Mouse (Mus musculus): ENCODE measurements at regions not wholly inside any gene's neighbourhood (a gene's known extent, or its start where the extent isn't known, plus 50 kb on each side); places are given as distances from the start of the nearest gene placed in this dataset.
"Not testable (repeated sequence)": the region's sequence is repeated elsewhere in the genome, so short reads cannot be mapped to it uniquely, and the experiment has no call there.

- no peaks in the 10 kb centered on the region for H3K4me1 ChIP-seq (ENCODE audit: control insufficient read depth, insufficient read depth, low read length)
- DNase-seq (ENCODE audit: low spot score, missing footprints), result peak; percentile 69
- H3K27ac ChIP-seq (ENCODE audit: low read depth, low read length), result no peak overlapping the region
- H3K9ac ChIP-seq (ENCODE audit: low read length), result no peak overlapping the region
- WGBS, result 67% methylated on average over 2 of the region's 2 CpGs
- H3K4me3 ChIP-seq (ENCODE audit: low read depth, low read length), result no peak overlapping the region
- no peaks in the 10 kb centered on the region for H3K27me3 ChIP-seq (ENCODE audit: control insufficient read depth, insufficient read depth, low read length)
- H3K9me3 ChIP-seq (ENCODE audit: control insufficient read depth, low read length), result no peaks in the 10 kb centered on the region
- H3K4me2 ChIP-seq, result no peak overlapping the region
- no peak for ATAC-seq (ENCODE audit: low FRiP score)
- no peaks in the 10 kb centered on the region for H3K36me3 ChIP-seq (ENCODE audit: control insufficient read depth, insufficient read depth, low read length)
These were observed 922.9 kb upstream of the Ppp6c start for GRCm38 (mm10) chr2:40149186-40149585.

GRCm38 (mm10) chr2:40127615-40128014 is 901.4 kb upstream of the Ppp6c start:
- not testable (repeated sequence) for H3K27ac ChIP-seq (ENCODE audit: low read depth, low read length); H3K36me3 ChIP-seq (ENCODE audit: control insufficient read depth, insufficient read depth, low read length); ATAC-seq (ENCODE audit: low FRiP score); H3K9me3 ChIP-seq (ENCODE audit: control insufficient read depth, low read length); H3K9ac ChIP-seq (ENCODE audit: low read length); H3K4me2 ChIP-seq; H3K4me1 ChIP-seq (ENCODE audit: control insufficient read depth, insufficient read depth, low read length); H3K27me3 ChIP-seq (ENCODE audit: control insufficient read depth, insufficient read depth, low read length); H3K4me3 ChIP-seq (ENCODE audit: low read depth, low read length)
- 92% methylated on average over 14 of the region's 14 CpGs for WGBS
- DNase-seq (ENCODE audit: low spot score, missing footprints), result peak; percentile 21

GRCm38 (mm10) chr2:40119176-40119575 is 892.9 kb upstream of the Ppp6c start:
- no peak for ATAC-seq (ENCODE audit: low FRiP score)
- no peaks in the 10 kb centered on the region for H3K27me3 ChIP-seq (ENCODE audit: control insufficient read depth, insufficient read depth, low read length)
- no peaks in the 10 kb centered on the region for H3K9me3 ChIP-seq (ENCODE audit: control insufficient read depth, low read length)
- no peaks in the 10 kb centered on the region for H3K36me3 ChIP-seq (ENCODE audit: control insufficient read depth, insufficient read depth, low read length)
- no peak for DNase-seq (ENCODE audit: low spot score, missing footprints)
- H3K4me3 ChIP-seq (ENCODE audit: low read depth, low read length), result no peak overlapping the region
- H3K4me1 ChIP-seq (ENCODE audit: control insufficient read depth, insufficient read depth, low read length), result no peaks in the 10 kb centered on the region
- no peak overlapping the region for H3K9ac ChIP-seq (ENCODE audit: low read length)
- no peak overlapping the region for H3K4me2 ChIP-seq
- no peak overlapping the region for H3K27ac ChIP-seq (ENCODE audit: low read depth, low read length)
- WGBS, result 90% methylated on average over 10 of the region's 10 CpGs

GRCm38 (mm10) chr2:40114435-40114834 is 888.2 kb upstream of the Ppp6c start:
- Histone ChIP-seq H3K27ac (ENCODE audit: low read depth, low read length) (no peak overlapping the region), H3K4me2 (no peak overlapping the region), H3K9me3 (ENCODE audit: control insufficient read depth, low read length) (no peaks in the 10 kb centered on the region), H3K4me1 (ENCODE audit: control insufficient read depth, insufficient read depth, low read length) (no peaks in the 10 kb centered on the region), H3K27me3 (ENCODE audit: control insufficient read depth, insufficient read depth, low read length) (no peaks in the 10 kb centered on the region), H3K9ac (ENCODE audit: low read length) (no peak overlapping the region), H3K4me3 (ENCODE audit: low read depth, low read length) (no peak overlapping the region), H3K36me3 (ENCODE audit: control insufficient read depth, insufficient read depth, low read length) (no peaks in the 10 kb centered on the region)
- DNase-seq (ENCODE audit: low spot score, missing footprints) (peak; percentile 51), ATAC-seq (ENCODE audit: low FRiP score) (no peak)
- 75% methylated on average over 1 of the region's 1 CpGs for WGBS
